Mouse (Mus musculus): Measurements from ENCODE around the gene Pycard. TPM values are rescaled to one million over a fixed set of nuclear protein-coding genes. Genes with fewer than 3 reads are reported as not detected.

The Pycard gene
- polyA plus RNA-seq, 1 experiment, result 3.6 TPM

Other genes with a start within 250 kb of the Pycard start
- gene Fbxl19, start 249.3 kb downstream of the Pycard start, polyA plus RNA-seq (2012; ENCODE audit: insufficient read depth, insufficient read length, missing spikeins), result 2.7 and 3.2 TPM in 2 replicates
- gene Orai3, start 224.1 kb downstream of the Pycard start, polyA plus RNA-seq (2012; ENCODE audit: insufficient read depth, insufficient read length, missing spikeins), result 16.8 and 23.1 TPM in 2 replicates
- 11.7 and 13.6 TPM in 2 replicates for gene Setd1a, start 217.2 kb downstream of the Pycard start, polyA plus RNA-seq (2012; ENCODE audit: insufficient read depth, insufficient read length, missing spikeins)
- 0.54 TPM in 1 of 2 replicates, not detected in the other for gene Gm49388, start 208.3 kb downstream of the Pycard start, polyA plus RNA-seq (2012; ENCODE audit: insufficient read depth, insufficient read length, missing spikeins)
- 39.6 and 47.1 TPM in 2 replicates for gene Hsd3b7, start 193.3 kb downstream of the Pycard start, polyA plus RNA-seq (2012; ENCODE audit: insufficient read depth, insufficient read length, missing spikeins)
- gene Stx4a, start 169.6 kb downstream of the Pycard start, polyA plus RNA-seq (2012; ENCODE audit: insufficient read depth, insufficient read length, missing spikeins), result 89.1 and 91.8 TPM in 2 replicates
- 4.8 and 8.4 TPM in 2 replicates for gene Stx1b, start 169.3 kb downstream of the Pycard start, polyA plus RNA-seq (2012; ENCODE audit: insufficient read depth, insufficient read length, missing spikeins)
- gene Zfp646, start 117.6 kb downstream of the Pycard start, polyA plus RNA-seq (2012; ENCODE audit: insufficient read depth, insufficient read length, missing spikeins), result 6.3 and 6.8 TPM in 2 replicates
- gene Zfp668, start 117.0 kb downstream of the Pycard start, polyA plus RNA-seq (2012; ENCODE audit: insufficient read depth, insufficient read length, missing spikeins), result 1.4 TPM in 2 replicates
- 0.67 and 1.1 TPM in 2 replicates for gene Prss53, start 102.9 kb downstream of the Pycard start, polyA plus RNA-seq (2012; ENCODE audit: insufficient read depth, insufficient read length, missing spikeins)
- not detected in 2 replicates for gene Gm21974, start 98.4 kb downstream of the Pycard start, polyA plus RNA-seq (2012; ENCODE audit: insufficient read depth, insufficient read length, missing spikeins)
- 72.3 and 86.0 TPM in 2 replicates for gene Vkorc1, start 98.2 kb downstream of the Pycard start, polyA plus RNA-seq (2012; ENCODE audit: insufficient read depth, insufficient read length, missing spikeins)
- 202 and 239 TPM in 2 replicates for gene Bckdk, start 89.8 kb downstream of the Pycard start, polyA plus RNA-seq (2012; ENCODE audit: insufficient read depth, insufficient read length, missing spikeins)
- gene Kat8, start 81.4 kb downstream of the Pycard start, polyA plus RNA-seq (2012; ENCODE audit: insufficient read depth, insufficient read length, missing spikeins), result 17.9 and 21.4 TPM in 2 replicates
- gene Prss8, start 63.8 kb downstream of the Pycard start, polyA plus RNA-seq (2012; ENCODE audit: insufficient read depth, insufficient read length, missing spikeins), result 0.79 TPM in 1 of 2 replicates, not detected in the other
- gene Prss36, start 47.1 kb downstream of the Pycard start, polyA plus RNA-seq (2012; ENCODE audit: insufficient read depth, insufficient read length, missing spikeins), result 20.2 and 23.7 TPM in 2 replicates
- gene Fus, start 26.4 kb downstream of the Pycard start, polyA plus RNA-seq (2012; ENCODE audit: insufficient read depth, insufficient read length, missing spikeins), result 250 and 260 TPM in 2 replicates
- gene Trim72, start 10.1 kb upstream of the Pycard start, polyA plus RNA-seq (2012; ENCODE audit: insufficient read depth, insufficient read length, missing spikeins), result 0.48 and 2.6 TPM in 2 replicates
- gene Itgam, start 68.8 kb upstream of the Pycard start, polyA plus RNA-seq (2012; ENCODE audit: insufficient read depth, insufficient read length, missing spikeins), result 4.6 and 6.0 TPM in 2 replicates
- gene Gm49368, start 68.8 kb upstream of the Pycard start, polyA plus RNA-seq (2012; ENCODE audit: insufficient read depth, insufficient read length, missing spikeins), result not detected in 2 replicates
- 0.75 TPM in 1 of 2 replicates, not detected in the other for gene Itgax, start 135.7 kb upstream of the Pycard start, polyA plus RNA-seq (2012; ENCODE audit: insufficient read depth, insufficient read length, missing spikeins)
- not detected in 2 replicates for gene Itgad, start 160.5 kb upstream of the Pycard start, polyA plus RNA-seq (2012; ENCODE audit: insufficient read depth, insufficient read length, missing spikeins)
- gene Cox6a2, start 212.5 kb upstream of the Pycard start, polyA plus RNA-seq (2012; ENCODE audit: insufficient read depth, insufficient read length, missing spikeins), result 45.2 and 76.4 TPM in 2 replicates
- 2.1 and 3.5 TPM in 2 replicates for gene Armc5, start 243.5 kb upstream of the Pycard start, polyA plus RNA-seq (2012; ENCODE audit: insufficient read depth, insufficient read length, missing spikeins)
- gene 9130023H24Rik, start 244.2 kb upstream of the Pycard start, polyA plus RNA-seq (2012; ENCODE audit: insufficient read depth, insufficient read length, missing spikeins), result 2.5 and 3.3 TPM in 2 replicates